Mouse (Mus musculus) lung, postnatal 25 days (tissue): Measurements from ENCODE around the gene Cant1.
A peak's percentile ranks its signal among the peaks of the same experiment; 100 is the strongest.

Source experiments
- DNase-seq: peaks from one replicate; pipeline ENCODE4 v3.0.0; 2022; ENCODE audit warnings: low spot score

The Cant1 gene

DNA sequence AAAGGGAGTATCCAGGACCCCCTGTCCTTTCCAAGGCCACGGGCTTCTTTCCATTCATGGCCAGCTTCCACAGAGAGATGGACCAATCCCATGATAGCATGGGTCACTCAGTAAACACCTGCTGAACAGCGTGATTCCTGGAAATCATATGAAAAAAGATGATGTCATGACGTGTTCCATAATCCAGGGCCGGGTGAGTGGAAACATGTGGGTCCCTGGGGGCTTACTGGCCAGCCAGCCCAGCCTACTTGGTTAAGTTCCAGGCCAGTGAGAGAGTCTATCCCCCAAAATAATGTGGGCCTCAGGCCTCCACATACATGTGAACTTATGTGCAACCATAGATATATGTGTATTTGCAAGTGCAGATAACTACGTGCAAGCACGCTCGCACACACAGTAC is 47.0 kb downstream of the Cant1 start:
- no peak for DNase-seq

DNA sequence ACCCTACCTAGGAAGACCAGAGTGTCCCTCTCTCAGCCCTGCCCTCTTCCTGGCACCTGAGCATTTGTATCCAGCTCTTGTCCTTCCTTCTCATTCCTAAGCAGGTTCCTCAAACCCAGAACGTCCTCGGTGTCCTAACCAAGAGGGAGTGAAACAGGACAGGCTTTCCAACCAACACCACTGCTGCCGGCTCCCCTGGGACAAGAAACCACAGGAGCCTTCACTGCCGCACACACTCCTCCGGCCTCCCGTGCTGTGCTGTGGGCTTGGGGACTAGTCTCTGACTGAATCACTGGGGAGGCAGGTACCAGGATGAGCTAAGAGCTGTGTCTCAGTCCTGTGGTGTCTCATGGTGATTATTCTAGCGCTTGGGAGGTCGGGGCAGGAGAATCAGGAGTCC is 49.2 kb downstream of the Cant1 start:
- no peak for DNase-seq

DNA sequence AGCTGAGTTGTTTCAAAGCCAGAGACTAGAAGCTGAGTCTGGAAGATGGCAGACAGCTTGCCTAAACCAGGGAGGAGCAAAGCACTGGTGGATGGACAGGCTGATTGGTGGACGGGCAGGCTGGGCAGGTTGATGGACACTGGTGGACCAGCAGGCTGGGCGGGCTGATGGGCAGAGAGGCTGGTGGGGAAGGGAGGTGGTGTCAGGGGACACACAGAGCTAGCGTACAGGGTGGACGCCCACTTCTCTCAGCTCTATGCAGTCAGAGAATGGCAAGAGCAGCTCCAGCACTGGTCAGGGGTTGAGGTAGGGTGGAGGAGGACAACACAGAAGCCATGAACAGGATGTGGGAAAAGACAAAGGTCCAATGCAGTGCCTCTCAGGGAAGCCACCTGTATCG is 49.6 kb downstream of the Cant1 start:
- no peak for DNase-seq

DNA sequence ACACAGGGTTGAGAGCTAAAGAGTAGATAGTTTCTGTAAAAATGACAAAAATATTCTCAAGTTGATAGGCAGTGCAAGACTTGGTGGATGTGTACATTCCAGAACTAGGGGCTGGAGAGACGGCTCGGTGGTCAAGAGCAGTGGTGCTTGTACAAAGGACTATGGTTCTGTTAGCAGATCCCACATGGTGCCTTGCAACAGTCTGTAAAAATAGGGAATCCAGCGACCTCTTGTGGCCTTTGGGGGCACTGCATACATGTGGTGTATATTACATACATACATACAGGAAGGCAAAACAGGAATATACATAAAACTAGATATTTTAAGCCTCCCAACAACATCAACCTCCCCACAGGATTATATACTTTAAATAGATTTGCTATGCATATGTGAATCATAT is 50.6 kb downstream of the Cant1 start:
- no peak for DNase-seq

DNA sequence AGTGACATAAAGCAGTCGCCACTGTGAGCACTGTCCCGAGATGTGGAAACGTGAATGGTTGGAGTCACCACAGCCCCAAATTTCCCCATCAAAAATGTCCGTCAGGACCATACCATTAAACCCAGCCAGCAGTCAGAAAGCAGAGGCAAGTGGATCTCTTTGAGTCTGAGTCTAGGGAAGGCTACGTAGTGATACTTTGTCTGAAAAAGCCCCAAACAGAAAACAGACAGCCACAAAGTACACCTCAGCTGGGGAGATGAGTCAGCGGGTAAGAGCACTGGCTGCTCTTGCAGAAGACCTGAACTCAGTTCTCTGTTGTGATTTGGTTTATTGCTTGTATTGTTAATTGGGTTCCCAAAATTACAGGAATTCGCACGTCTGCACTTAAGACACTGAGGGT is 52.3 kb downstream of the Cant1 start:
- DNase-seq, result no peak

DNA sequence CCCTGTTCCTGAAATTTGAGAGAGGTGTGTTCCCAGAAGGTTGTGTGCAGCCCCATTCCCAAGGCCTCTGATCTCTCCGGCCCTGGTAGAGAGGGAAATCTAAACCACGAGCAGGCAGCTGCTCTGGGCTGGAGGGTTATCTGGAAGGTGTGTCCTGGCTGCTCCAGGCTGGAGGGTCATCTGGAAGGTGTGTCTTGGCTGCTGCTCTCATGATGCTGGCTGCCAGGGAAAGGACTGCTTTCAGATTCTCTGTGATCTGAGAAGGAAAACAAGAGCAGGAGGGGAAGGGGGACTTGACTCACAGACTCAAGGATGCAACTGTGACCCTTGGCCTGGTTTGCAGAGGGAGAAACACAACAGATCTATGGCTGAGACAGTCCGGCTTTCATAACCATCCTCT is 52.8 kb downstream of the Cant1 start:
- no peak for DNase-seq

DNA sequence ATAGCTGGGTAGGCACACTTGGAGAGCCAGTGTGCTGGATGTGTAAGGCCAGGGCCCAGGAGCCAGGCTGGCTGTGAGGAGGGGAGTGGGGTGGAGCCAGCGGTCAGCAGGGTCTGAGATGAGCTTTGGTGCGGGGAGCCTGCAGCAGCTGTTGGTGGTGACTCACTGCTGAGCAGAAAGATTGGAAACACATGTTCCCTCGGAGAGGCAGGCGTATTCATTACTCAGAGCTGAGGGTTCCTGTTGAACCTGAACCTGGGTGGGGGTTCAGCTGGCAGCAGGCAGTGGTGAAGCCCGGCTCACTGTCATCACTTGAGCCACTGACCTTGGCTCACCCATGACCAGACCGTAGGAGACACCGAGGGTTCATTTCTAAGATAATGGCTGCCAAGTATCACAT is 53.7 kb downstream of the Cant1 start:
- DNase-seq, result no peak

DNA sequence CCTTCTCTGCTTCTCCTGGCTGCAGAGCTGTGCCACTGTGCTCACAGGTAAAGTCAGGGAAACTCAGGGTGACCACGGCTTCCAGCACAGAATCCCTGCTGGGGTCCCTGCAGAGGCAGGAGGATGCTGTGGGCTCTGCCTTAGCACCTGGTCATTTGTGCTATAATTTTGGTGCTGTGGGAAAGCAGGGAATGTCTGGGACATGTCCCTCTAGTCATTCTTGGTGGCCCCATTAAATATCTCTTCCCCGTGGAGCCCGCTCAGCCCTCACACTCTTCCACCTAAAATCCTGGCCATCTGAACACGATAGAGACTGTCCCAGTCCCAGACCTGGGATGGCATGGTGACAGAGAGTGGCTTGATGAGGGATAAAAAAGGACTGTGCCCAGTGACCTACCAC is 54.9 kb downstream of the Cant1 start:
- DNase-seq, result no peak

DNA sequence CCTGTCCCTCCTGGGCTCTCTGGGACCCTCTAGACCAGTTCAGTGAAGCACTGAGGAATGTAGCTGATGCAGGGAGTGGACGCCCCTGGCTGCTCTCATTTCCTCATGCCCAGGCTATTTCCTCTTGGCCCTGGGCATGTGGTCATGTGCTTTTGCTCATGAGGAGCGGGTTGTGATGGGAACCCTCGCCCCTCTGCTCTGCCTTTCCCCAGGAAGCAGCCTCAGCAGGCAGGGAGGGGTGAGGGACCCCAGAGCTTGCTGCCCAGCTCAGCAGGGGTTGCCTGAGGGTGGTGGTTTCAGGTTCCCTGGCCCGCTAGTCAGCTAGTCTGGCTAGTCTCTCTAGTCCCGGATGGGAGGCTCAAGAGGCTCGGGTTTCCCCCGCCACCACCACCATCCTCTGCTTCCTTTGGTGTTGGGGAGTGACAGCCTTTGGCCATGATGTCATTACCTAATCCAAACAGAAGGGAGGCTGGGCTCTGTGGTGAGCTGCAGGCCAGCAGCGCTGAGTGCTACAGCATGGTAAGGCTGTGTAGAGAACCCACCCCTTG is 55.8 kb downstream of the Cant1 start:
- DNase-seq, result peak; percentile 81

DNA sequence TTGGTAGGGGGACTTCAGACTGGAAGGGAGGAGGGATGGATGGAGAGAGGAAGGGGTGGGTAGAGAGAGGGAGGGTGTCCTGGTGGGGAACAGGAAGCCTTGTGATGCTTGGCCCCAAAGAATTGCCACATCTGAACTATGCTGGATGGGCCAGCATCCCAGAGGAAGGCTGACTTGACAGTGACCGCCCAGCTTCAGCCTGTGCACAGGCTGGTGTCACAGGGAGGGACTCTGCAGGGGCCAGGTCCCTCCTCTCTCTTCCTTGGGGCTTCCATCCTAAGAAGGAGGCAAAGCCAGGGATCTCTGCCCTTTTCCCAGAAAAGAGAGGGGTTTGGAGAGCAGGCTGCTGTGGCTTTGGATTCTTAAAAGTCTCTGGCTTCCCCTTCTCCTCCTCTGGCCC is 56.4 kb downstream of the Cant1 start:
- DNase-seq, result no peak

DNA sequence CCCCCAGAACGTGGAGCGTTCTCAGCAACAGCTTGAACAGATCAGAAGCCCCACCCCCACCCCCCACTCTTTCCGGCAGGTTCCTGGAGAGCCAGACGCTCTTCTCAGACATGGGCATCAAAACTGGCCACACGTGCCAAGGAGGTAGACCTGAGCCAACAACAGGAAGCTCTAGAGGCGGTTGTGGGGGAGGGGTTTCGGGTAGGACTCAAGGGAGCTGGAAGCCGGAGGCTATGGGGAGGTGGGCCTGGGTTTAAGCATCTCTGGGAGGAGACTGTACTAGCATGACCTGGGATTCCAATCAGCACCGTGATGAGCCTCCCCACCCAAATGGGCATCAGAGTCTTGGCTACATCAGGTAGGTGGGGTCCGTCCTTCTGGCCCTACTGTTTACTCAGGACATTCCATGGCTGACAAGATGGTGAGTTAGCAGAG is 58.0 kb downstream of the Cant1 start:
- peak; percentile 68 for DNase-seq

DNA sequence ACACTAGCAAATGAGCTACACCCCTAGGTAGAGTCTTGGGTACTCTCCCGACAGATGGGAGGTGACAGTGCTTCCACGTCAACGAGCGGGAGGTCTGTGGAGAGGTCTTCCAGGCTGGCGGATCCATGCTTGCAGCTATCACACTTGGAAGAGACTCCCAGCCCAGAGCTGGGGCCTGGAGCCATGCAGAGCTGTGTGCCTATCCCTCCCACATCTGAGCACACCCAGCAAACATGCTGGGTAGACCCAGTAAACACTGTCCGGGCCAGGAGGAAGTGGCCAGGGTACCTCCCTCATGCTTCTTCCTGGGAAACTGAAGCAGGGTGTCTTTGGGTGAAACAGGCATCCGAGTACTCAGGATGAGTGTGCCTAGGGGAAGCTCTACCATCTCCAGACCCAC is 58.4 kb downstream of the Cant1 start:
- peak; percentile 73 for DNase-seq
